Mouse (Mus musculus) granulocyte monocyte progenitor cell, adult 5-6 weeks (primary cell): ENCODE measurements around the gene Pafah1b2. TPM values are rescaled to one million over a fixed set of nuclear protein-coding genes. Genes with fewer than 3 reads are reported as not detected.
A peak's percentile ranks its signal among the peaks of the same experiment; 100 is the strongest.

ENCODE experiments used
- ATAC-seq: replicated peaks from 2 replicates; pipeline ENCODE4 v1.8.0; 2016; ENCODE audit warnings: mild to moderate bottlenecking, moderate TSS enrichment, inconsistent platforms; ENCODE audit not compliant: poor library complexity, severe bottlenecking
- total RNA-seq, 2 experiments: library from RNA; stranded (forward) in 1 of 2; stranded (reverse) in 1 of 2; fragments of 200-712, 200-1000 nt in 1 of 2; fragments of >200 nt in 1 of 2; fragmentation: Nextera tagmentation in 1 of 2; gene quantifications; 2 replicates each; pipeline ENCODE4 v1.2.3; 2014 to 2017

The Pafah1b2 gene
- total RNA-seq (2014; fragmentation: Nextera tagmentation) (30.6 and 32.3 TPM in 2 replicates), total RNA-seq (2017) (88.9 and 95.7 TPM in 2 replicates)

DNA sequence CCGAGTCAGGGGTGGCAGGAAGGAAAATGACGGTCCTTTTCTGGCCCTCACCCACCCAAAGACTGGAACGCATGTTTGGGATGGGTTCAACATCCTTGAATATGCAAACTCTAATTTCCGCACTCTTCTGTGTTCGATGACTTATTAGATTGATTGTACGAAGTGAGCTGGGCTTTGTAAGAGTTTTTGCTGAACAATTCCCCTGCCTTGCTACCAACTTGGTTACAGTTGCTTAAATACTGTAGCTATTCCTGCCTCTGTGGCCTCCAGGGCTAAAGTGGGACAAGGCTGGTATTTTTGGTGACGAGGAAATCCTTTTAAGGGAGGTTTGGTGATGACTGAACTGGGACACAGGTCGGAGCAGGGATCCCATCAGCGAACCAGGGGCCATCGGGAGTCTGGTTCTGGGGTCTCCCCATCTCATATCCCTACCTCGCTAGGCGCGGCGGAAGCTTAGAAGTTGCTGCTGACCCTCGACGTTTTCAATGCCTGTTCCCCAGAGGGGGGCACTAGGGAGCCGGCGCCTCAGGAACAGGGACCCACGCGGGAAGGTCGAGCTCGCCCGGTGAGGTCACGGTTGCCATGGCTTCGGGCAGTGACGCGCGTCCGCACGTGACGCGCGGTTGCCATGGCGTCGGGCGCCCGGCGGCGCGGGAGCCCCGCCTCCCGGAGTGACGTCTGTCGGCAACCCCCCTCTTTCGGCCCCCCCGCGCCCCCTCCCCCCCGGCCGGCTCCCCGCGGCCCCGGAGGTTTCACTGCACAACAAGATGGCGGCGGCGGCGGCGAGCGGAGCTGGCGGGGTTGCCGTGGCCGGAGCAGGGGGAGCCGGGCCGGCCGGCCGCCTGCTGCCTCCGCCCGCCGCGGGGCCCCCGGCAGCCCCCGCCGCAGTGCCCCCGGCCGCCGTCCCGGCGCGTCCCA is at the start of gene Pafah1b2, which contains the start of gene Sik3:
Pafah1b2 (minus strand) TSS at position 600 of the 918 bp plus-strand sequence.
Sik3 (plus strand) TSS at position 730 of the 918 bp plus-strand sequence.
- peak; percentile 63 for ATAC-seq

GRCm38 (mm10) chr9:46061696-46062425 is 49.4 kb upstream of the Pafah1b2 start:
- ATAC-seq = peak; percentile 87

GRCm38 (mm10) chr9:46060249-46060648 is 47.8 kb upstream of the Pafah1b2 start:
- ATAC-seq = no peak

GRCm38 (mm10) chr9:46058065-46058464 is 45.6 kb upstream of the Pafah1b2 start:
- peak; percentile 59 for ATAC-seq

DNA sequence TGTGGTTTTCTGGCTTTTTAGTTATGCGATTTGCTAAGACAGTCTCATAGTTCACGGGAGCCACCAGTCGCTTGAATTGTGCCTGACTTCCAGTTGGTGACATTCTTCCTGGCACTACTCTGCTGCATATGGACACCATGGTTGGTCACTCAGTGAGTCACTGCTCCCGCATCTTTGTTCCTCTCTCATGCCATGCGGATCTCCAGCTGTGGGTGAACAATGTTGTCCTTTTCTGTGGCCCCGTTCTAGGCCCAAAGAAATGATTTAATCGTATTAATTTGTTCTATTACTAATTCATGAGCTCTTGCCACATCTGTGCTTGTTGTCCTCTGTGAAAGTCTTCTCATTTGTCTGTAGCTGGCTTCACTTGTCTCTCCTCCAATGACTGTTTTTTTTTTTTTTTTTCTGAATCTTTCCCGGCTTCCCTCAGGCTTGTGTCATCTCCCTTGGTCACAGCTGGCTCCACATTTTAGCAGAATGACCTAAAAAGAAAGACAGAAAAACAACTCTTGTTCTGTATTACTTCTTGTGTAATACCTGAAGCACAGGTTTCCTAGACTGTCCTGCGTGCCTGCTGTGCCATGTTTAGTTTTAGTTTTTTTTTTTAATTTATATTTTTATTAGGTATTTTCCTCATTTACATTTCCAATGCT is 40.6 kb upstream of the Pafah1b2 start:
- ATAC-seq = no peak

DNA sequence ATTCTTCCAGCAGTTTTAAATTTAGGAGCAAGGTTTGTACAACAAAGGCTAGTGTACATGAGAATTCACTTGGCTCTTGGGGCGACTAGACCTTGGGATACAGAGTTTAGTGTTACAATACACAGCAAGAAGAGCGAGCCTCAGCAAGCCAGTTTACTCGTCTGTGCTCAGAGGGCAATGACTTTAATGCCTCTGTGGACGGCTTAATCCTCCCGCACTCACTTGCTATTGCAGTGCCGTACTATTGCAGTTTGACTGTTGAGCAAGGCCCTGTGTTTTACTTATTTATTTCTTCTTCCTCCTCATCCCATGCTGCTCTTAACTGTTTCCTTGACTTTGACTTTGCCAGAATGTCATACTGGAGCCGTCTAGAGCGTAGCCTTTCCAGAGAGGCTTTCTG is 37.7 kb upstream of the Pafah1b2 start:
- no peak for ATAC-seq

GRCm38 (mm10) chr9:46049525-46049924 is 37.0 kb upstream of the Pafah1b2 start:
- peak; percentile 60 for ATAC-seq

- ATAC-seq = no peak
Measured at GRCm38 (mm10) chr9:46046724-46047517, 34.4 kb upstream of the Pafah1b2 start.

DNA sequence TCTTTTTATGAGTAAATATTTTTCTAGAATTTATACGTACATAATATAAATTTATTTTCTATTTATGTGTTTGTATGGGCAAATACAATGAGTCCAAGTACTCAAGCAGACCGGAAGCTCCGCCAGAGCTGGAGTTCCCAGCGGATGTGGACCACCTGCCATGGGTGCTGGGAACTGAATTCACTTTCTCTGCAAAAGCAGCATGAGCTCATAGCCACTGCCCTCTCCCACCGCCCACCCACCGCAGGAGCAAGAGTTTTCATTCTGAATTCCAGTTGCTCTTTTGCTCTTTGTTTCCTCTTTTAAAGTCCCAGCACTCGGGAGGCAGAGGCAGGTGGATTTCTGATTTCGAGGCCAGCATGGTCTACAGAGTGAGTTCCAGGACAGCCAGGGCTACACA is 31.1 kb upstream of the Pafah1b2 start:
- no peak for ATAC-seq

DNA sequence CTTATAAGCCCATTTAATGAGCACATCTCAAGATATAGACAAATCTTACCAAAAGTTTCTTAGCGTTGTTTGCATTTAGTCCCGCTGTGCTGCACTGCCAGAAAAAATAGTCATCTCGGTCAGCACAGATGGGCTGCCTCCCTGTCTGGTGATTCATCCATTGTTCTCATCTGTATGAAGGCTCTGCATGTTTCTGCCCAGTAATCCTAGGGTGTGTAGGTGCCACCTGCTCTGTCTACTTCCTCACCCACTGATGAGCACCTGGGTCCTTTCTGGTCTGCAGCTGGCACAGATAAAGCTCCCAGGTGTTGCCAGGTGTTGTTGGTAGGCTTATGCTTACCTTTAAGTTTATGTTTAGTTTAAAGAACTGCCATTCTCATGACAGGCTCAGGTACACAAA is 29.9 kb upstream of the Pafah1b2 start:
- no peak for ATAC-seq

- ATAC-seq = peak; percentile 69
Measured at GRCm38 (mm10) chr9:46041186-46041585, 28.7 kb upstream of the Pafah1b2 start.

DNA sequence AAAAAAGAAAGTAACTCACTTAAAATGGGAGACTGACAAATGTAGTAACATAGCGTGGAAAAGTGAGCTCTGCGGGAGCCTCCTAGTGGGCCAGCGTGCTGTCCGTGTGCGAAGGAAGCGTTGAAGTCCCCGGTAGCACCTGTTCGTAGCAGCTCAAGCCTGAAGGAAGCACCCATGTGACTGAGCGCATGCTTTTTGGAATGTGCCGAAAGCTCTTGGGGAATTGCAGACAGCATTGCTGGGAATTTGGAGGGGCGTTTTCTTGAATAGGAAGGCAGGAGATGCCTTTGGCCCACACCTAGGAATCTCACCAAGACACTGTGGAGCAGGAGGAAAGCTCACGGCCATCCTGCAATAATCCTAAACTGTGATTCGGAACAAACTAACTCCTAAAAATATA is 26.3 kb upstream of the Pafah1b2 start:
- ATAC-seq = no peak

- ATAC-seq = no peak
Measured at GRCm38 (mm10) chr9:46036881-46037280, 24.4 kb upstream of the Pafah1b2 start.

- ATAC-seq = no peak
Measured at GRCm38 (mm10) chr9:46035290-46035871, 22.9 kb upstream of the Pafah1b2 start.

DNA sequence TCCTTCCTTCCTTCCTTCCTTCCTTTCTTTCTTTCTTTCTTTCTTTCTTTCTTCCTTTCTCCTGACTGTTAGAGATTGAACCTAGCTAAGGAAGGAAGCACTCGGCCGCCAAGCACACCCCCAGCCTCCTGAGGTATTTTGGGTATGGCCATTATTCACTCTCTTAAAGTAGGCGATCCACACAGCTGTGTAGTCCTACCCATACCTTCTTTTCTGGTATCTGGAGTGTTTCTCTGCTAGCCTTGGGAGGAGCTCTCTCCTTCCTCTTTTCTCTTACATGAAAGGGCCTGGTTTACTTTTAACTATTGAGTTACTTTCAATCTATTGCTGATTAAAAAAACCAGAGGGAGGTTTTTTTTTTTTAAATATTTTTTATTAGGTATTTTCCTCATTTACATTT is 21.4 kb upstream of the Pafah1b2 start:
- peak; percentile 62 for ATAC-seq

DNA sequence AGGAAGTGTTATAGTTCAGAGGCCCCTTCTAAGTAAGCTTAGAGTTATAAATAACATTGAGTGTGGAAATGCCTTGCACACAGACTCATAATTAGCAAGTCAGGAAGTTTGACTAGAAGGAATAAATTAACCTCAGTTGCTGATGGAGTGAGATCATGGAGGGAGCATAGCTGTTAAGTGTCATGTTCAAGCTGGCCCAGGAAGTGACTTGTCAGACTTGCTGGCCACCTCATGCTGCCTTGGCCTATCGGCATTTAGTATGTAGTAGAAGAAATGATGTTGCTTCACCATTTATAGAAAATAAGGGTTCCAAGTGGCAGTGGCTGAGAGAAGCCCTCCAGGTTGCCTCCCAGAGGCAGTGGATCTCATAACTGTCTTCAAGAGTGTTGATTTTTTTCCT is 20.6 kb upstream of the Pafah1b2 start:
- ATAC-seq = 0 out of 2 replicates have a peak, but pooled peaks have one; percentile 31

DNA sequence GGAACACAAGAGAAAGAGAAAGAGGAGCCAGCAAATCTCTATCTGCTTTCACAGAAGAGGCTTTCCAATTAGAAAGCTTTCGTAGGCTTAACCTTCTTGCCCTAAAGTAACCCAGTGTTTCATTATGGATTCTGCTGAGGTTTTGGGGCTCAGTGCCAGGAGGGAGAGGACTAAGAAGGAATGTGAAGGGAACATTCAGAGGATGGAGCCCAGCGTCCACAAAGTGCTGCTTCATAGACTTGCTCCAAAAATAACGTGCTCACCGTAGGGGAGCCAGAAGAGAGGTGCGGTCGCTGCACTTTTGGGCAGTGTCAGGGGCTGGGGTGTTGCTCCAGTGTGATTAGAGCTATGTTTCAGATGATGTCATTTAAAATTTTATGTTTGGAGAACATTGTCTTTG is 19.7 kb upstream of the Pafah1b2 start:
- ATAC-seq = no peak

DNA sequence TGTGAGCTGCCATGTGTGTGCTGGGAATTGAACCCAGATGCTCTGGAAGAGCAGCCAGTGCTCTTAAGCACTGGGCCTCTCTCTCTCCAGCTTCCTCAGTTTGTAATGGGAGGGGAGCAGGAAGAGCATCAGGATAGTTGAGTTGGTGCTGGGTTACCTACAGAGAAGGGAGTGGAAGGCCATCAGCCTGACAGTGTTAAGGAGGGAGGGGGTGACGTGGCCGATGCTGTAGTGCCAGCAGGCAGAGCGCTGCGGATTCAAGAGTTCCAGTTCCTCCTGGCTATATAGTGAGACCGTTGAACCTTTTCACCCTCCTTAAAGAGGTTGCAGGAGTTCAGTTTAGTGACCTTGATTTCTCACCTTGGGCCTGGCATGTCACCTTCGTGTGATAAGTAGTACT is 18.5 kb upstream of the Pafah1b2 start:
- no peak for ATAC-seq

DNA sequence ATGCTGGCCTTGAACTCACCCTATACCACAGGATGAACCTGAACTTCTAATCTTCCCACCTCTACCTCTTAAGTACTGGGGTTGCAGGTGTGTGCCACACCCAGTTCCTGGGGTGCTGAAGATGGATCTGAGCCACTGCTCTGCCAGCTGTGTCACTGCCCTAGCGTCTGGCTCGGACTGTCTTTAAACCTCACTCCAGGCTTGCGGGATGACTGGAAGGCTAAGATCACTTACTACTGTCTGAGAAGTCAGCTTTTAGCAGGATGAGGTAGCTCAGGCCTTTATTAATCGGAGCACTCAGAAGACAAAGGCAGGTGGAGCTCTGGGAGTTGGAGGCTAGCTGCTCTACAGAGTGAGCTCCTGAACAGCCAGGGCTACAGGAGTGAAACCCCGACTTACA is 17.7 kb upstream of the Pafah1b2 start:
- no peak for ATAC-seq

- no peak for ATAC-seq
Measured at GRCm38 (mm10) chr9:46029534-46029933, 17.0 kb upstream of the Pafah1b2 start.
